Mouse (Mus musculus) macrophage (primary cell): ENCODE results near the gene Rhbdd3. TPM values are rescaled to one million over a fixed set of nuclear protein-coding genes. Genes with fewer than 3 reads are reported as not detected.
"Not testable (repeated sequence)": the region's sequence is repeated elsewhere in the genome, so short reads cannot be mapped to it uniquely, and the experiment has no call there.

ENCODE experiments used
- H3K27ac ChIP-seq: fragments of 350-480 bp; formaldehyde crosslinking; 2 replicates; pipeline ENCODE4 v1.9.0; 2021
- H3K36me3 ChIP-seq: fragments of 350-480 bp; formaldehyde crosslinking; 2 replicates; pipeline ENCODE4 v1.9.0; 2021; ENCODE audit errors: inconsistent target
- H3K4me3 ChIP-seq: fragments of 350-480 bp; formaldehyde crosslinking; 2 replicates; pipeline ENCODE4 v1.9.0; 2021; ENCODE audit errors: inconsistent target
- H3K79me2 ChIP-seq: fragments of 350-480 bp; formaldehyde crosslinking; 2 replicates; pipeline ENCODE4 v1.9.0; 2021; ENCODE audit errors: inconsistent target
- WGBS: methylation state at CpG from one replicate; pipeline ENCODE4 v1.1.7; 2026; ENCODE audit warnings: inconsistent platforms; ENCODE audit not compliant: missing documents; 5-methylcytosine and 5-hydroxymethylcytosine counted together
- polyA plus RNA-seq: library from polyadenylated mRNA; stranded (reverse); fragments of 250-400 nt; gene quantifications from 3 replicates; pipeline ENCODE4 v1.2.4, GENCODE M21; 2018; ENCODE audit warnings: inconsistent platforms

Rhbdd3 gene
- polyA plus RNA-seq, 1 experiment from 2014 or later, result 7.5 TPM

- H3K36me3 ChIP-seq, result no peaks in the 10 kb centered on the region
- H3K27ac ChIP-seq, result no peak overlapping the region
- 7% methylated on average over 62 of the region's 62 CpGs for WGBS
- H3K79me2 ChIP-seq, result peaks cover 14% of the 10 kb centered on the region; the same call in 1 of the 2 replicates
- H3K4me3 ChIP-seq, result no peak overlapping the region
These were observed 37.1 kb upstream of the Rhbdd3 start for GRCm38 (mm10) chr11:5061413-5062139.

- no peaks in the 10 kb centered on the region for H3K36me3 ChIP-seq
- H3K27ac ChIP-seq, result no peak overlapping the region
- 38% methylated on average over 13 of the region's 13 CpGs for WGBS
- H3K79me2 ChIP-seq, result peaks cover 14% of the 10 kb centered on the region; the same call in 1 of the 2 replicates
- no peak overlapping the region for H3K4me3 ChIP-seq
These were observed 36.4 kb upstream of the Rhbdd3 start for GRCm38 (mm10) chr11:5062326-5062725.

- Histone ChIP-seq H3K27ac (no peak overlapping the region), H3K36me3 (no peaks in the 10 kb centered on the region), H3K79me2 (peaks cover 14% of the 10 kb centered on the region; the same call in 1 of the 2 replicates), H3K4me3 (no peak overlapping the region)
- WGBS, result 83% methylated on average over 12 of the region's 13 CpGs
These were observed 35.7 kb upstream of the Rhbdd3 start for GRCm38 (mm10) chr11:5062860-5063505.

GRCm38 (mm10) chr11:5063561-5064281 is 35.0 kb upstream of the Rhbdd3 start:
- Histone ChIP-seq H3K79me2 (peaks cover 14% of the 10 kb centered on the region; the same call in 1 of the 2 replicates), H3K4me3 (no peak overlapping the region; the same call in 1 of the 2 replicates), H3K27ac (no peak overlapping the region), H3K36me3 (0 out of 2 replicates have a peak, but pooled peaks cover 5% of the 10 kb centered on the region)
- 79% methylated on average over 29 of the region's 31 CpGs for WGBS

GRCm38 (mm10) chr11:5064282-5065055 is 34.3 kb upstream of the Rhbdd3 start:
- H3K27ac ChIP-seq, result no peak overlapping the region
- H3K4me3 ChIP-seq, result peak overlapping the region; percentile 52
- peaks cover 12% of the 10 kb centered on the region; the same call in 1 of the 2 replicates for H3K36me3 ChIP-seq
- H3K79me2 ChIP-seq, result peaks cover 14% of the 10 kb centered on the region; the same call in 1 of the 2 replicates
- 27% methylated on average over 34 of the region's 38 CpGs for WGBS

GRCm38 (mm10) chr11:5065056-5065821 is 33.5 kb upstream of the Rhbdd3 start, which contains the start of gene Gas2l1:
Gene Gas2l1 (minus strand): TSS chr11:5065327.
- WGBS, result 2% methylated on average over 48 of the region's 50 CpGs
- Histone ChIP-seq H3K36me3 (peaks cover 18% of the 10 kb centered on the region; the same call in 1 of the 2 replicates), H3K27ac (peak within 1 kb of the TSS; percentile 81)

GRCm38 (mm10) chr11:5067063-5067462 is 31.7 kb upstream of the Rhbdd3 start:
- Histone ChIP-seq H3K4me3 (no peak overlapping the region), H3K36me3 (peaks cover 36% of the 10 kb centered on the region), H3K27ac (no peak overlapping the region), H3K79me2 (peaks cover 14% of the 10 kb centered on the region; the same call in 1 of the 2 replicates)

More at GRCm38 (mm10) chr11:5065056-5065821, 33.5 kb upstream of the Rhbdd3 start, which contains the start of gene Gas2l1:
- peaks cover 14% of the 10 kb centered on the region; the same call in 1 of the 2 replicates for H3K79me2 ChIP-seq
- H3K4me3 ChIP-seq, result peak within 1 kb of the TSS; percentile 52

GRCm38 (mm10) chr11:5068126-5068971 is 30.4 kb upstream of the Rhbdd3 start:
- no peak overlapping the region for H3K4me3 ChIP-seq
- H3K79me2 ChIP-seq, result peaks cover 18% of the 10 kb centered on the region; the same call in 1 of the 2 replicates
- no peak overlapping the region for H3K27ac ChIP-seq
- WGBS, result 84% methylated on average over 9 of the region's 9 CpGs
- H3K36me3 ChIP-seq, result peaks cover 49% of the 10 kb centered on the region

GRCm38 (mm10) chr11:5074882-5075281 is 23.8 kb upstream of the Rhbdd3 start:
- Histone ChIP-seq H3K27ac (no peak overlapping the region), H3K79me2 (peaks cover 52% of the 10 kb centered on the region), H3K36me3 (peaks cover 63% of the 10 kb centered on the region), H3K4me3 (no peak overlapping the region)
- WGBS, result 85% methylated on average over 4 of the region's 4 CpGs

GRCm38 (mm10) chr11:5075760-5076159 is 23.0 kb upstream of the Rhbdd3 start:
- Histone ChIP-seq H3K79me2 (peaks cover 61% of the 10 kb centered on the region), H3K27ac (no peak overlapping the region), H3K4me3 (no peak overlapping the region)

GRCm38 (mm10) chr11:5076843-5077242 is 21.9 kb upstream of the Rhbdd3 start:
- 90% methylated on average over 2 of the region's 5 CpGs for WGBS
- H3K36me3 ChIP-seq, result peaks cover 63% of the 10 kb centered on the region

More at GRCm38 (mm10) chr11:5075760-5076159, 23.0 kb upstream of the Rhbdd3 start:
- H3K36me3 ChIP-seq, result peaks cover 63% of the 10 kb centered on the region

GRCm38 (mm10) chr11:5089147-5089546 is 9.6 kb upstream of the Rhbdd3 start:
- Histone ChIP-seq H3K36me3 (peaks cover 93% of the 10 kb centered on the region), H3K79me2 (peaks cover 100% of the 10 kb centered on the region), H3K27ac (no peak overlapping the region), H3K4me3 (no peak overlapping the region)
- WGBS, result 100% methylated on average over 1 of the region's 1 CpGs

More at GRCm38 (mm10) chr11:5076843-5077242, 21.9 kb upstream of the Rhbdd3 start:
- H3K27ac ChIP-seq, H3K4me3 ChIP-seq: not testable (repeated sequence)
- H3K79me2 ChIP-seq, result peaks cover 72% of the 10 kb centered on the region
